Mouse (Mus musculus): ENCODE data around the gene Ugt1a10. TPM values are rescaled to one million over a fixed set of nuclear protein-coding genes. Genes with fewer than 3 reads are reported as not detected.

Ugt1a10 gene
- polyA plus RNA-seq, 2 experiments: not detected

- no peak for ATAC-seq (ENCODE audit: low FRiP score, low read depth)
- 70% methylated on average over 6 of the region's 6 CpGs for WGBS
- no peaks in the 10 kb centered on the region for H3K4me1 ChIP-seq (ENCODE audit: control insufficient read depth, insufficient read depth, low read length)
These were observed 203.2 kb downstream of the Ugt1a10 start for GRCm38 (mm10) chr1:88258361-88258760.

GRCm38 (mm10) chr1:88258881-88259642 is 203.9 kb downstream of the Ugt1a10 start:
- no peaks in the 10 kb centered on the region for H3K4me1 ChIP-seq (ENCODE audit: control insufficient read depth, insufficient read depth, low read length)
- no peak for TF ChIP-seq POLR2A (IDR thresholded peaks at IDR 0.05; ENCODE audit: borderline replicate concordance, extremely low read depth, insufficient read depth, insufficient read length)
- DNase-seq (ENCODE audit: low spot score) (peak; percentile 57), ATAC-seq (ENCODE audit: low FRiP score, low read depth) (no peak)
- WGBS: 75% methylated on average over 8 of the region's 8 CpGs
- H3K9ac ChIP-seq (ENCODE audit: low read depth, low read length, severe bottlenecking): no peak overlapping the region
- no peak overlapping the region for H3K27ac ChIP-seq (replicated peaks; ENCODE audit: low read depth, low read length)
- H3K27me3 ChIP-seq (ENCODE audit: control insufficient read depth, insufficient read depth, low read length): no peaks in the 10 kb centered on the region
- no peak overlapping the region for H3K4me3 ChIP-seq (replicated peaks; ENCODE audit: low read length)
- H3K4me2 ChIP-seq (replicated peaks; ENCODE audit: low read depth, low read length, severe bottlenecking): no peak overlapping the region
- peaks cover 36% of the 10 kb centered on the region for H3K9me3 ChIP-seq (ENCODE audit: control insufficient read depth, low read length)
- H3K36me3 ChIP-seq (ENCODE audit: control insufficient read depth, insufficient read depth, low read length): peaks cover 45% of the 10 kb centered on the region

More at GRCm38 (mm10) chr1:88258361-88258760, 203.2 kb downstream of the Ugt1a10 start:
- H3K9me3 ChIP-seq (ENCODE audit: control insufficient read depth, low read length): peaks cover 41% of the 10 kb centered on the region
- no peak overlapping the region for H3K9ac ChIP-seq (ENCODE audit: low read depth, low read length, severe bottlenecking)
- peaks cover 38% of the 10 kb centered on the region for H3K36me3 ChIP-seq (ENCODE audit: control insufficient read depth, insufficient read depth, low read length)
- no peak overlapping the region for H3K4me2 ChIP-seq (replicated peaks; ENCODE audit: low read depth, low read length, severe bottlenecking)
- no peak overlapping the region for H3K4me3 ChIP-seq (replicated peaks; ENCODE audit: low read length)
- no peak for DNase-seq (ENCODE audit: low spot score)
- TF ChIP-seq POLR2A (IDR thresholded peaks at IDR 0.05; ENCODE audit: borderline replicate concordance, extremely low read depth, insufficient read depth, insufficient read length): no peak
- no peaks in the 10 kb centered on the region for H3K27me3 ChIP-seq (ENCODE audit: control insufficient read depth, insufficient read depth, low read length)
- H3K27ac ChIP-seq (replicated peaks; ENCODE audit: low read depth, low read length): no peak overlapping the region

GRCm38 (mm10) chr1:88259643-88260024 is 204.4 kb downstream of the Ugt1a10 start:
- H3K36me3 ChIP-seq (ENCODE audit: control insufficient read depth, insufficient read depth, low read length): peaks cover 51% of the 10 kb centered on the region
- no peak for ATAC-seq (ENCODE audit: low FRiP score, low read depth)
- no peaks in the 10 kb centered on the region for H3K4me1 ChIP-seq (ENCODE audit: control insufficient read depth, insufficient read depth, low read length)
- H3K4me3 ChIP-seq (replicated peaks; ENCODE audit: low read length): no peak overlapping the region
- H3K4me2 ChIP-seq (replicated peaks; ENCODE audit: low read depth, low read length, severe bottlenecking): no peak overlapping the region
- no peak for DNase-seq (ENCODE audit: low spot score)
- peaks cover 33% of the 10 kb centered on the region for H3K9me3 ChIP-seq (ENCODE audit: control insufficient read depth, low read length)
- H3K27me3 ChIP-seq (ENCODE audit: control insufficient read depth, insufficient read depth, low read length): no peaks in the 10 kb centered on the region
- H3K27ac ChIP-seq (replicated peaks; ENCODE audit: low read depth, low read length): no peak overlapping the region
- no peak for TF ChIP-seq POLR2A (IDR thresholded peaks at IDR 0.05; ENCODE audit: borderline replicate concordance, extremely low read depth, insufficient read depth, insufficient read length)
- H3K9ac ChIP-seq (ENCODE audit: low read depth, low read length, severe bottlenecking): no peak overlapping the region
- WGBS: 76% methylated on average over 4 of the region's 4 CpGs

- ATAC-seq (ENCODE audit: low FRiP score, low read depth): no peak
- H3K27me3 ChIP-seq (ENCODE audit: control insufficient read depth, insufficient read depth, low read length): no peaks in the 10 kb centered on the region
- peaks cover 56% of the 10 kb centered on the region for H3K36me3 ChIP-seq (ENCODE audit: control insufficient read depth, insufficient read depth, low read length)
- no peak overlapping the region for H3K27ac ChIP-seq (replicated peaks; ENCODE audit: low read depth, low read length)
- H3K4me2 ChIP-seq (replicated peaks; ENCODE audit: low read depth, low read length, severe bottlenecking): no peak overlapping the region
- peak; percentile 58 for DNase-seq (ENCODE audit: low spot score)
- H3K4me3 ChIP-seq (replicated peaks; ENCODE audit: low read length): no peak overlapping the region
- WGBS: 80% methylated on average over 6 of the region's 6 CpGs
- no peak overlapping the region for H3K9ac ChIP-seq (ENCODE audit: low read depth, low read length, severe bottlenecking)
- peaks cover 29% of the 10 kb centered on the region for H3K9me3 ChIP-seq (ENCODE audit: control insufficient read depth, low read length)
- no peak for TF ChIP-seq POLR2A (IDR thresholded peaks at IDR 0.05; ENCODE audit: borderline replicate concordance, extremely low read depth, insufficient read depth, insufficient read length)
- no peaks in the 10 kb centered on the region for H3K4me1 ChIP-seq (ENCODE audit: control insufficient read depth, insufficient read depth, low read length)
These were observed 204.9 kb downstream of the Ugt1a10 start for GRCm38 (mm10) chr1:88260114-88260513.

- Histone ChIP-seq H3K4me3 (replicated peaks; ENCODE audit: low read length) (no peak overlapping the region), H3K4me1 (ENCODE audit: control insufficient read depth, insufficient read depth, low read length) (no peaks in the 10 kb centered on the region), H3K36me3 (ENCODE audit: control insufficient read depth, insufficient read depth, low read length) (peaks cover 63% of the 10 kb centered on the region), H3K27me3 (ENCODE audit: control insufficient read depth, insufficient read depth, low read length) (no peaks in the 10 kb centered on the region), H3K9ac (ENCODE audit: low read depth, low read length, severe bottlenecking) (no peak overlapping the region), H3K4me2 (replicated peaks; ENCODE audit: low read depth, low read length, severe bottlenecking) (no peak overlapping the region), H3K27ac (replicated peaks; ENCODE audit: low read depth, low read length) (no peak overlapping the region), H3K9me3 (ENCODE audit: control insufficient read depth, low read length) (peaks cover 23% of the 10 kb centered on the region)
- DNase-seq (ENCODE audit: low spot score): no peak
- WGBS: 84% methylated on average over 10 of the region's 10 CpGs
- TF ChIP-seq POLR2A (IDR thresholded peaks at IDR 0.05; ENCODE audit: borderline replicate concordance, extremely low read depth, insufficient read depth, insufficient read length): no peak
- ATAC-seq (ENCODE audit: low FRiP score, low read depth): no peak
These were observed 205.6 kb downstream of the Ugt1a10 start for GRCm38 (mm10) chr1:88260604-88261377.
